Mouse (Mus musculus) heart, postnatal 25 days (tissue): ENCODE measurements around the gene Rfx2. TPM values are rescaled to one million over a fixed set of nuclear protein-coding genes. Genes with fewer than 3 reads are reported as not detected.

ENCODE experiments used
- total RNA-seq, 2 experiments: library from RNA; stranded (reverse); gene quantifications; 2 replicates each; pipeline ENCODE4 v1.2.3; 2021

The Rfx2 gene
- total RNA-seq, 2 experiments from 2014 or later, result 3.2 to 4.6 TPM

Other genes with a start within 250 kb of the Rfx2 start
- gene Safb2, start 246.4 kb downstream of the Rfx2 start, total RNA-seq, result 10 to 100 TPM; 40.4 to 44.0 TPM
- 10 to 100 TPM; 64.3 to 72.3 TPM for gene Safb, start 246.2 kb downstream of the Rfx2 start, total RNA-seq
- gene 2410015M20Rik, start 221.2 kb downstream of the Rfx2 start, total RNA-seq, result 100 to 1,000 TPM; 343 to 364 TPM
- 100 to 1,000 TPM; 692 to 724 TPM for gene Rpl36, start 217.6 kb downstream of the Rfx2 start, total RNA-seq
- gene Lonp1, start 204.1 kb downstream of the Rfx2 start, total RNA-seq, result 100 to 1,000 TPM; 107 to 112 TPM
- not detected for gene Catsperd, start 202.9 kb downstream of the Rfx2 start, total RNA-seq
- gene Ranbp3, start 157.7 kb downstream of the Rfx2 start, total RNA-seq, result 10 to 100 TPM; 35.7 to 37.5 TPM
- gene Ndufa11, start 113.2 kb downstream of the Rfx2 start, total RNA-seq, result 100 to 1,000 TPM; 913 to 934 TPM
- gene Vmac, start 113.0 kb downstream of the Rfx2 start, total RNA-seq, result 1 to 10 TPM; 5.0 to 5.2 TPM
- gene Nrtn, start 73.5 kb downstream of the Rfx2 start, total RNA-seq, result 10 to 100 TPM; 25.7 to 28.8 TPM
- gene Dus3l, start 66.3 kb downstream of the Rfx2 start, total RNA-seq, result 10 to 100 TPM; 18.3 to 18.8 TPM
- gene Prr22, start 60.8 kb downstream of the Rfx2 start, total RNA-seq, result under 1 TPM; 0.13 to 0.22 TPM
- not detected for gene Acsbg2, start 43.4 kb upstream of the Rfx2 start, total RNA-seq
- not detected for gene 1700061G19Rik, start 44.5 kb upstream of the Rfx2 start, total RNA-seq
- gene Mllt1, start 104.4 kb upstream of the Rfx2 start, total RNA-seq, result 10 to 100 TPM; 21.6 to 21.8 TPM
- not detected for gene Acer1, start 151.1 kb upstream of the Rfx2 start, total RNA-seq
- 10 to 100 TPM; 73.4 TPM for gene Clpp, start 159.3 kb upstream of the Rfx2 start, total RNA-seq
- gene Alkbh7, start 166.3 kb upstream of the Rfx2 start, total RNA-seq, result 10 to 100 TPM; 65.4 to 77.8 TPM
- not detected for gene Pspn, start 169.0 kb upstream of the Rfx2 start, total RNA-seq
- 10 to 100 TPM; 20.4 to 22.7 TPM for gene Gtf2f1, start 180.3 kb upstream of the Rfx2 start, total RNA-seq
- gene Gm17949, start 180.5 kb upstream of the Rfx2 start, total RNA-seq, result not detected
- gene Khsrp, start 200.5 kb upstream of the Rfx2 start, total RNA-seq, result 10 to 100 TPM; 44.8 to 44.9 TPM
- gene Slc25a41, start 210.6 kb upstream of the Rfx2 start, total RNA-seq, result not detected
- gene Crb3, start 228.1 kb upstream of the Rfx2 start, total RNA-seq, result under 1 TPM in 1 of 2 experiments, not detected in 1; 0.78 TPM
- gene Slc25a23, start 228.8 kb upstream of the Rfx2 start, total RNA-seq, result 10 to 100 TPM; 65.1 to 75.0 TPM
- gene Dennd1c, start 247.5 kb upstream of the Rfx2 start, total RNA-seq, result 1 to 10 TPM in 1 of 2 experiments, under 1 TPM in 1; 0.96 to 2.1 TPM